Mouse (Mus musculus): ENCODE measurements around the gene Nwd2. TPM values are rescaled to one million over a fixed set of nuclear protein-coding genes. Genes with fewer than 3 reads are reported as not detected.

Nwd2 gene
- polyA plus RNA-seq (2015; fragmentation: Nextera tagmentation; extraction: Ambion mirVana): 0.38 and 0.60 TPM in 2 replicates

DNA sequence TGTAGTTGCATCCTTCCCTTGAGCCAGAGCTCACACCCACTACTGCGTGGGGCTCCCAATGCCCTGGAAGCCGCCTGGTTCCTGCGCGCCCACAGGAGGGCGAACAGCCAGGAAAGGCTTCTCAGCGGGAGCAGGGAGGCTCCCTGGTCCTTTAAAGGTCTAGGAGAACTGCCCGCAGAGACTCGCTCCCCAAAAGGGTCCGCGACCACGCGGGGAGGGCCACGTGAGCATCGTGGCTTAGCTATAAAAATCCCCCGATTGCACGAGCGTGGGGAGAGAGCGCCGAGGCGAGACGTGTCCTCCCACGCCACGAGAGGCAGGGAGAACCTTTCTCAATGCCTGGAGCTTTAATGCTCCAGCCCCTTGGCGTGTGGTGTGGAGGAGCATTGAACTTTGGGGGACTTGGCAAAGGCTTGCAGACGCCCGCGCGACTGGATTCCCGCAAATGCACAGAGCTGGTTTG, at the start of gene Nwd2:
Gene Nwd2, plus strand, starts transcription at position 33 of the 463 bp plus-strand sequence.
- no peaks in the 10 kb centered on the region for H3K36me3 ChIP-seq
- H3K27me3 ChIP-seq: peaks cover 58% of the 10 kb centered on the region
- WGBS: 2% methylated on average over 29 of the region's 29 CpGs
- no peaks in the 10 kb centered on the region for H3K9me3 ChIP-seq
- peak within 1 kb of the TSS; percentile 32 for H3K9ac ChIP-seq
- ATAC-seq (ENCODE audit: low FRiP score, low read depth): 0 out of 2 replicates have a peak, but pooled peaks have one; percentile 20
- H3K27ac ChIP-seq: no peak within 1 kb of the TSS
- peak within 1 kb of the TSS; percentile 47 for H3K4me3 ChIP-seq
- peak within 1 kb of the TSS; percentile 81 for H3K4me2 ChIP-seq (replicated peaks)
- H3K4me1 ChIP-seq: peaks cover 15% of the 10 kb centered on the region

DNA sequence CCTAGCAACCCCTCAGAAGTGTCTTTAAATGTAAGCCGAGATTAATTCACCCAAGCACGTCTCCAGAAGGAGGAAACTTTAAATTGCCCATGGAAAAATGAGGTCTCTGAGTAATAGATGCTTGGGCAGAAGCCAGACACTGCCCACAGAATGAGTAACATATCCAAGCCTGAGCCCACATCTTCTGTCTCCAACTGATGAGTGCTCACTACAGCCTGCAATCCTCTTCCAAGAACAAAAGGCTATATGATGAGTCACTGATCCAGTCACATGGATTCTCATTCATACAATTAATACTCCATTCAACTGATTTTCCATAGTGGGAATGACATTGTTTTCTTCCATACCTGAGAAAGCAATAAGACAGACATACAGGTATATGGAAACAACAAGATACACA, 41.5 kb upstream of the Nwd2 start:
- Histone ChIP-seq H3K9ac (no peak overlapping the region), H3K4me2 (replicated peaks) (no peak overlapping the region), H3K27me3 (no peaks in the 10 kb centered on the region), H3K27ac (no peak overlapping the region), H3K36me3 (no peaks in the 10 kb centered on the region), H3K4me3 (no peak overlapping the region), H3K9me3 (no peaks in the 10 kb centered on the region), H3K4me1 (no peaks in the 10 kb centered on the region)
- 66% methylated on average over 2 of the region's 2 CpGs for WGBS
- no peak for ATAC-seq (ENCODE audit: low FRiP score, low read depth)

- Histone ChIP-seq H3K27ac (no peak overlapping the region), H3K4me1 (no peaks in the 10 kb centered on the region), H3K9me3 (no peaks in the 10 kb centered on the region), H3K9ac (no peak overlapping the region), H3K36me3 (no peaks in the 10 kb centered on the region), H3K4me2 (replicated peaks) (no peak overlapping the region), H3K27me3 (no peaks in the 10 kb centered on the region), H3K4me3 (no peak overlapping the region)
- WGBS: 75% methylated on average over 3 of the region's 3 CpGs
- no peak for ATAC-seq (ENCODE audit: low FRiP score, low read depth)
Observed at GRCm38 (mm10) chr5:63616792-63617668, 31.9 kb upstream of the Nwd2 start.

DNA sequence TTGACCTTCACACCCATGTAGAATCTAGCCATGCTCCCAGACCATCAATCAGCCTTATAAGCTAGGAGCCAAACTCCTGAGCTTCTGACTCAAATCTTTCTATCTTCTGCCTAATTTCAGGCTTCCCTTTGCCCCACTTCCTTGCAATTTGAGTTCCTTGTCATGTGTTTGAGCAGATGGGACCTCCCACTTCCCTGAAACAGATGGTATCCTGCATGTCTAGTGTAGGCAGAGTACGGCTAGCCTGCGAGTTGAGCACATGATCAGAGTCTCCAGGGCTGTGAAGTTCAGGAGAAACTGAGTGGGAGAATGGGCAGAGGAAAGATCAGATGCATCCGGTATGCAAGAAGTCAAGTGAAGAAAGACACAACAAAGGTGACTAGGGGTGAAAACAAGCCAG, 24.8 kb upstream of the Nwd2 start:
- Histone ChIP-seq H3K9ac (no peak overlapping the region), H3K4me3 (no peak overlapping the region), H3K27me3 (no peaks in the 10 kb centered on the region), H3K27ac (no peak overlapping the region), H3K36me3 (no peaks in the 10 kb centered on the region), H3K9me3 (no peaks in the 10 kb centered on the region), H3K4me1 (no peaks in the 10 kb centered on the region), H3K4me2 (replicated peaks) (no peak overlapping the region)
- WGBS: 76% methylated on average over 3 of the region's 3 CpGs
- ATAC-seq (ENCODE audit: low FRiP score, low read depth): no peak

DNA sequence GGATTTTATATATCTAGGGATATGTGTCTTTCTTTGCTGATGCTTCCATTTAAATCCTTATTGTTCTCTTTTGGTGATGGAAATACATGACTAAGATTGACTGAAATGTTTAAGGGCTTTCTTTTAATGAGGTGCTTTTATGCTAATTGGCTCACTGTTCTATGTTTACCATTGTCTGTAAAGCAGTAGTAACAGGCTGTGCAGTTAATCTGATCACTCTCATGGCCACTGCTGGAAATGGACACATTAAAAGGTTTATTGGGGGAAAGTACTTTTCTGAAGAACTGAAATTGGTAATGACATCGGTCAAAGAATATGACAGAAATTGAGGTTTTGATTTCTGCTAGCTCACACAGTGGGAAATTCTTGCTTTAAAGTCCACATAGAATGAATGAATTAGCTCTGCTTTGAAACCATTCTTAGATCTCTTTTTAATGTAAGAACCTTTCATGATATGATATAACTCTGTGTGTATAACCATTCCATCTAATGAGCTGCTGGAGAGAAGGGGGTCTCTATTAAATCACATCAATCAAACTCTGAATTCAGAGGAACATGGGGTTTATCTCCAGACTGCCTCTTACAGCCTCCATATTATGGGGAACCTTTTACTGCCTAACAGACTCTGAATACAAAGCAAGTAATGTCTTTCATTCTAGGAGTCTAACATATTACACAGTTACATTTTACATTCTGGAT, 20.9 kb upstream of the Nwd2 start:
- no peaks in the 10 kb centered on the region for H3K36me3 ChIP-seq
- 86% methylated on average over 1 of the region's 1 CpGs for WGBS
- no peaks in the 10 kb centered on the region for H3K9me3 ChIP-seq
- H3K4me2 ChIP-seq (replicated peaks): no peak overlapping the region
- H3K4me3 ChIP-seq: no peak overlapping the region
- no peak for ATAC-seq (ENCODE audit: low FRiP score, low read depth)
- H3K9ac ChIP-seq: no peak overlapping the region
- no peaks in the 10 kb centered on the region for H3K27me3 ChIP-seq
- H3K27ac ChIP-seq: no peak overlapping the region
- no peaks in the 10 kb centered on the region for H3K4me1 ChIP-seq

- H3K4me3 ChIP-seq: no peak overlapping the region
- WGBS: 66% methylated on average over 3 of the region's 3 CpGs
Observed at GRCm38 (mm10) chr5:63628531-63628871, 20.4 kb upstream of the Nwd2 start.

GRCm38 (mm10) chr5:63634636-63635035, 14.3 kb upstream of the Nwd2 start:
- Histone ChIP-seq H3K9me3 (no peaks in the 10 kb centered on the region), H3K27me3 (no peaks in the 10 kb centered on the region), H3K4me2 (replicated peaks) (no peak overlapping the region), H3K9ac (no peak overlapping the region), H3K4me1 (no peaks in the 10 kb centered on the region), H3K27ac (no peak overlapping the region), H3K4me3 (no peak overlapping the region), H3K36me3 (no peaks in the 10 kb centered on the region)
- WGBS: 64% methylated on average over 2 of the region's 2 CpGs
- no peak for ATAC-seq (ENCODE audit: low FRiP score, low read depth)

More at GRCm38 (mm10) chr5:63628531-63628871, 20.4 kb upstream of the Nwd2 start:
- Histone ChIP-seq H3K36me3 (no peaks in the 10 kb centered on the region), H3K27me3 (no peaks in the 10 kb centered on the region), H3K4me1 (no peaks in the 10 kb centered on the region), H3K9me3 (no peaks in the 10 kb centered on the region), H3K4me2 (replicated peaks) (no peak overlapping the region), H3K27ac (no peak overlapping the region), H3K9ac (no peak overlapping the region)
- no peak for ATAC-seq (ENCODE audit: low FRiP score, low read depth)

- Histone ChIP-seq H3K27me3 (peaks cover 58% of the 10 kb centered on the region), H3K9me3 (no peaks in the 10 kb centered on the region), H3K4me1 (peaks cover 15% of the 10 kb centered on the region), H3K27ac (no peak overlapping the region), H3K4me3 (no peak overlapping the region), H3K9ac (no peak overlapping the region), H3K36me3 (no peaks in the 10 kb centered on the region), H3K4me2 (replicated peaks) (no peak overlapping the region)
- no peak for ATAC-seq (ENCODE audit: low FRiP score, low read depth)
- WGBS: 40% methylated on average over 2 of the region's 2 CpGs
Observed at GRCm38 (mm10) chr5:63648187-63648586, 715 bp upstream of the Nwd2 start.

- Histone ChIP-seq H3K4me1 (peaks cover 15% of the 10 kb centered on the region), H3K36me3 (no peaks in the 10 kb centered on the region), H3K9ac (peak overlapping the region; percentile 32), H3K27me3 (peaks cover 58% of the 10 kb centered on the region), H3K9me3 (no peaks in the 10 kb centered on the region), H3K4me3 (peak overlapping the region; percentile 47), H3K4me2 (replicated peaks) (peak overlapping the region; percentile 81), H3K27ac (no peak overlapping the region)
- peak; percentile 66 for ATAC-seq (ENCODE audit: low FRiP score, low read depth)
- WGBS: under 1% methylated on average over 83 of the region's 83 CpGs
Observed at GRCm38 (mm10) chr5:63649533-63650464, 897 bp downstream of the Nwd2 start.

DNA sequence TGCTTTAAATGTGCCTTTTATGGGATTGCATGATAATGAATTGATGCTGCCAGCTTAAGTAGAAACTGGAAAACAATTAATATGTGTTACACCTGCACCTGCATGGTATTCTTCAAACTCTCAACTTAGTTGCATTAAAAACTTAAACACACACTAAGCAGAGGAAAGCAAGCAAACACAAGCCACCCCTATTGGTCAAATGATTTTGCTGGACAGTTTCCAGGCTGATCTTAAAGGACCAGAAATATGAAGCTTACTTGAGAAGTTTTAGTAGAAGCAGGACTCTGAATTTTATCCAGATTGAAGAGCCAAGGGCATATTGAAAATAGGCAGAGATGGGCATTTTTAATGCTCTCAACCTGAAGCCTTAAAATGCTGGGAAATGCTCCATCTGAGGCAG, 2.9 kb downstream of the Nwd2 start:
- Histone ChIP-seq H3K4me2 (replicated peaks) (no peak overlapping the region), H3K9me3 (no peaks in the 10 kb centered on the region), H3K4me3 (no peak overlapping the region), H3K27ac (no peak overlapping the region), H3K4me1 (peaks cover 15% of the 10 kb centered on the region), H3K27me3 (peaks cover 58% of the 10 kb centered on the region), H3K36me3 (no peaks in the 10 kb centered on the region), H3K9ac (no peak overlapping the region)
- no peak for ATAC-seq (ENCODE audit: low FRiP score, low read depth)

DNA sequence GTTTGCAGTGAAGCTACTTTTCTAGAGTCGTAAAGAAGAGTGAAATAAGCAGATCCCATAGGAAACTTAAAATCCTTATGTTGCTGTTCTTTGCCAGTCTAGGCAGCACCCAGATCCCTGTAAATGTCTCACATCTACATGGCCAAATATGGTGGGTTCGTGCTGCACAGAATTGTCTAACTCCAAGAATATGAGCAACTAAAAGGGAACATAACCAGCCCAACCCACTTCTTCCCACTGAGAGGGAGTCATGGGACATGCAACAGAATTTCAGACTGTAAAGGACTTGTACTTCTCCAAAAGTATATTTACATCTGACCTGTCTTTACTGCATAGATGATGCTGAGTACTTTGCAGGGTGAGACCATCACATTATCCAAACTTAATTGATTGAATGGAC, 3.8 kb downstream of the Nwd2 start:
- Histone ChIP-seq H3K4me1 (peaks cover 15% of the 10 kb centered on the region), H3K4me3 (no peak overlapping the region), H3K9ac (no peak overlapping the region), H3K27me3 (peaks cover 51% of the 10 kb centered on the region), H3K4me2 (replicated peaks) (no peak overlapping the region), H3K9me3 (no peaks in the 10 kb centered on the region), H3K27ac (no peak overlapping the region), H3K36me3 (no peaks in the 10 kb centered on the region)
- WGBS: 80% methylated on average over 2 of the region's 2 CpGs
- ATAC-seq (ENCODE audit: low FRiP score, low read depth): no peak

GRCm38 (mm10) chr5:63666884-63667283, 18.0 kb downstream of the Nwd2 start:
- no peak for ATAC-seq (ENCODE audit: low FRiP score, low read depth)
- no peaks in the 10 kb centered on the region for H3K4me1 ChIP-seq
- no peaks in the 10 kb centered on the region for H3K36me3 ChIP-seq
- no peak overlapping the region for H3K4me2 ChIP-seq (replicated peaks)
- no peak overlapping the region for H3K9ac ChIP-seq
- H3K9me3 ChIP-seq: no peaks in the 10 kb centered on the region
- H3K27me3 ChIP-seq: no peaks in the 10 kb centered on the region
- H3K4me3 ChIP-seq: no peak overlapping the region
- 90% methylated on average over 5 of the region's 5 CpGs for WGBS
- no peak overlapping the region for H3K27ac ChIP-seq

All from limb, embryonic 13.5 days (tissue).